Mouse (Mus musculus) lung, adult 2 months (tissue): ENCODE measurements at regions not wholly inside any gene's neighbourhood (a gene's known extent, or its start where the extent isn't known, plus 50 kb on each side); places are given as distances from the start of the nearest gene placed in this dataset.

ENCODE experiments used
- CTCF ChIP-seq: fragments of 200-500 bp; IDR thresholded peaks from 2 replicates; pipeline ENCODE4 v1.5.1; 2011; ENCODE audit warnings: mild to moderate bottlenecking, low read length, control low read depth; ENCODE audit not compliant: insufficient read depth
- POLR2A ChIP-seq: fragments of 200-500 bp; IDR thresholded peaks from 2 replicates; pipeline ENCODE4 v1.6.1; 2011; ENCODE audit warnings: low read depth, mild to moderate bottlenecking, control low read depth, low read length, borderline replicate concordance; ENCODE audit errors: extremely low read depth

GRCm38 (mm10) chr3:120843623-120844022, 327.9 kb downstream of the Rwdd3 start:
- TF ChIP-seq CTCF (no peak), POLR2A (no peak)
